Comparison of ENCODE assay signal across 8 mouse cellular contexts in genomic region chr2:117231257-117231656, GRCm38 (mm10). TPM values are rescaled to one million over a fixed set of nuclear protein-coding genes. Genes with fewer than 3 reads are reported as not detected.
DNase-seq lines count a peak whose midpoint lies in the region; ATAC-seq lines count a peak whose summit lies in the region.

No protein-coding gene starts in this region.

- H3K4me2 ChIP-seq in intestine, embryonic 14.5 days (ENCODE audit: low read length) = 0 out of 2 replicates have a peak overlapping the region, but pooled peaks have one; percentile 11

- peak; percentile 49 for DNase-seq in WW6 (ENCODE audit: low read depth, low spot score)
- DNase-seq in cerebellum, postnatal 14 days = peak; percentile 88 to 95
- DNase-seq in frontal cortex, postnatal 36 days (ENCODE audit: low spot score in 2 of 2) = peak; percentile 87 to 88
- DNase-seq in intestine, embryonic 14.5 days (ENCODE audit: low spot score) = peak; percentile 92
- peak; percentile 60 to 87 for DNase-seq in left cerebral cortex, adult 9 months (ENCODE audit: low spot score in 2 of 2)
- peak; percentile 84 for DNase-seq in midbrain, embryonic 10.5 days (ENCODE audit: low spot score)
- DNase-seq in right cerebral cortex, postnatal 25 days = peak; percentile 86
- DNase-seq in urinary bladder, postnatal 25 days (ENCODE audit: low spot score) = peak; percentile 89

- peak; percentile 83 for ATAC-seq in intestine, embryonic 14.5 days (replicated peaks; ENCODE audit: low FRiP score, low TSS enrichment, low read depth)

- H3K36me3 ChIP-seq in intestine, embryonic 14.5 days (ENCODE audit: control insufficient read depth, insufficient read depth, low read length) = no peaks in the 10 kb centered on the region
- H3K36me3 ChIP-seq in midbrain, embryonic 10.5 days = no peaks in the 10 kb centered on the region

- 5% methylated on average over 13 of the region's 13 CpGs for WGBS in intestine, embryonic 14.5 days
- 7% methylated on average over 13 of the region's 13 CpGs for WGBS in midbrain, embryonic 10.5 days

- no peak overlapping the region for H3K9ac ChIP-seq in intestine, embryonic 14.5 days (ENCODE audit: low read length)

- H3K27me3 ChIP-seq in intestine, embryonic 14.5 days (replicated peaks; ENCODE audit: control insufficient read depth, insufficient read depth, low read length) = no peaks in the 10 kb centered on the region
- peaks cover 17% of the 10 kb centered on the region for H3K27me3 ChIP-seq in midbrain, embryonic 10.5 days (ENCODE audit: low read depth, poor library complexity, severe bottlenecking)

- no peaks in the 10 kb centered on the region for H3K4me1 ChIP-seq in intestine, embryonic 14.5 days (replicated peaks; ENCODE audit: control insufficient read depth, insufficient read depth, low read length)
- H3K4me1 ChIP-seq in midbrain, embryonic 10.5 days = peaks cover 28% of the 10 kb centered on the region

- no peak overlapping the region for H3K4me3 ChIP-seq in intestine, embryonic 14.5 days (ENCODE audit: low read depth, low read length)
- H3K4me3 ChIP-seq in midbrain, embryonic 10.5 days = no peak overlapping the region

- H3K27ac ChIP-seq in intestine, embryonic 14.5 days (ENCODE audit: low read depth) = no peak overlapping the region
- no peak overlapping the region for H3K27ac ChIP-seq in midbrain, embryonic 10.5 days (replicated peaks)

- no peaks in the 10 kb centered on the region for H3K9me3 ChIP-seq in intestine, embryonic 14.5 days (ENCODE audit: control insufficient read depth, low read length)
- H3K9me3 ChIP-seq in midbrain, embryonic 10.5 days (replicated peaks) = no peaks in the 10 kb centered on the region

RNA-seq across cellular contexts. Expression of gene Fam98b, which starts 18.3 kb away (rescaled TPM):
- 7.2 and 7.6 TPM in 2 replicates for polyA plus RNA-seq in intestine, embryonic 14.5 days (2014; fragmentation: Nextera tagmentation; extraction: Ambion mirVana)
- polyA plus RNA-seq in midbrain, embryonic 10.5 days (2016; fragmentation: Nextera tagmentation; extraction: Ambion mirVana) = 19.7 and 20.1 TPM in 2 replicates
